Mouse (Mus musculus) cerebellum, adult 2 months (tissue): ENCODE results near the gene Rpusd1.

Source experiments
- CTCF ChIP-seq: fragments of 200-500 bp; IDR thresholded peaks from 2 replicates; pipeline ENCODE4 v1.5.1; 2011; ENCODE audit warnings: low read depth, mild to moderate bottlenecking, control low read depth, low read length, moderate library complexity, borderline replicate concordance; ENCODE audit not compliant: insufficient read depth
- POLR2A ChIP-seq: fragments of 200-500 bp; IDR thresholded peaks from 2 replicates; pipeline ENCODE4 v1.6.1; 2011; ENCODE audit warnings: low read length, control low read depth, borderline replicate concordance; ENCODE audit not compliant: insufficient read depth

- TF ChIP-seq CTCF = no peak
- TF ChIP-seq POLR2A = no peak
These were observed 29.1 kb downstream of the Rpusd1 start for GRCm38 (mm10) chr17:25756378-25757242.
